Mouse (Mus musculus) splenic B cell, adult 2 months (primary cell): ENCODE measurements around the gene Rsf1.

ENCODE experiments used
- DNase-seq: peaks from one replicate; pipeline ENCODE4 v3.0.0-alpha.2; 2011; ENCODE audit warnings: low read depth, low spot score
- H3K27me3 ChIP-seq: 2 replicates; pipeline ENCODE4 v1.6.1; 2012; ENCODE audit warnings: mild to moderate bottlenecking, low read length, moderate library complexity, mixed read lengths; ENCODE audit not compliant: control insufficient read depth, poor library complexity, insufficient read depth, severe bottlenecking
- H3K36me3 ChIP-seq: 2 replicates; pipeline ENCODE4 v1.6.1; 2012; ENCODE audit warnings: mild to moderate bottlenecking, low read length, moderate library complexity, mixed read lengths; ENCODE audit not compliant: control insufficient read depth, poor library complexity, insufficient read depth, severe bottlenecking

The Rsf1 gene

GRCm38 (mm10) chr7:97687831-97688230, 108.1 kb downstream of the Rsf1 start:
- no peaks in the 10 kb centered on the region for H3K27me3 ChIP-seq
- no peak for DNase-seq
- H3K36me3 ChIP-seq, result peaks cover 2% of the 10 kb centered on the region; the same call in 1 of the 2 replicates

- no peak for DNase-seq
- H3K36me3 ChIP-seq, result no peaks in the 10 kb centered on the region
- H3K27me3 ChIP-seq, result no peaks in the 10 kb centered on the region
Observed at GRCm38 (mm10) chr7:97695441-97695840, 115.8 kb downstream of the Rsf1 start.

- H3K36me3 ChIP-seq, result no peaks in the 10 kb centered on the region
- DNase-seq, result no peak
- no peaks in the 10 kb centered on the region for H3K27me3 ChIP-seq
Observed at GRCm38 (mm10) chr7:97696133-97696505, 116.4 kb downstream of the Rsf1 start.

GRCm38 (mm10) chr7:97696506-97697254, 117.0 kb downstream of the Rsf1 start, which contains the start of gene Clns1a:
Clns1a (plus strand) TSS chr7:97696634.
- H3K27me3 ChIP-seq, result no peaks in the 10 kb centered on the region
- DNase-seq, result peak; percentile 95
- no peaks in the 10 kb centered on the region for H3K36me3 ChIP-seq

GRCm38 (mm10) chr7:97700173-97700572, 120.5 kb downstream of the Rsf1 start:
- DNase-seq, result no peak
- Histone ChIP-seq H3K27me3 (no peaks in the 10 kb centered on the region), H3K36me3 (no peaks in the 10 kb centered on the region)

GRCm38 (mm10) chr7:97701106-97701505, 121.4 kb downstream of the Rsf1 start:
- DNase-seq, result no peak
- Histone ChIP-seq H3K27me3 (no peaks in the 10 kb centered on the region), H3K36me3 (no peaks in the 10 kb centered on the region)

GRCm38 (mm10) chr7:97707123-97707522, 127.4 kb downstream of the Rsf1 start:
- no peak for DNase-seq
- H3K27me3 ChIP-seq, result no peaks in the 10 kb centered on the region
- peaks cover 2% of the 10 kb centered on the region; the same call in 1 of the 2 replicates for H3K36me3 ChIP-seq

- Histone ChIP-seq H3K27me3 (no peaks in the 10 kb centered on the region), H3K36me3 (peaks cover 6% of the 10 kb centered on the region; the same call in 1 of the 2 replicates)
- no peak for DNase-seq
Observed at GRCm38 (mm10) chr7:97707809-97708208, 128.1 kb downstream of the Rsf1 start.

- Histone ChIP-seq H3K27me3 (no peaks in the 10 kb centered on the region), H3K36me3 (peaks cover 7% of the 10 kb centered on the region; the same call in 1 of the 2 replicates)
- DNase-seq, result no peak
Observed at GRCm38 (mm10) chr7:97709204-97709603, 129.5 kb downstream of the Rsf1 start.

- no peak for DNase-seq
- Histone ChIP-seq H3K36me3 (peaks cover 22% of the 10 kb centered on the region), H3K27me3 (no peaks in the 10 kb centered on the region)
Observed at GRCm38 (mm10) chr7:97714651-97715050, 135.0 kb downstream of the Rsf1 start.

- DNase-seq, result no peak
- peaks cover 23% of the 10 kb centered on the region for H3K36me3 ChIP-seq
- H3K27me3 ChIP-seq, result no peaks in the 10 kb centered on the region
Observed at GRCm38 (mm10) chr7:97717326-97717725, 137.6 kb downstream of the Rsf1 start.

- no peaks in the 10 kb centered on the region for H3K27me3 ChIP-seq
- DNase-seq, result no peak
- H3K36me3 ChIP-seq, result peaks cover 20% of the 10 kb centered on the region
Observed at GRCm38 (mm10) chr7:97719078-97719477, 139.4 kb downstream of the Rsf1 start.

GRCm38 (mm10) chr7:97720109-97720508, 140.4 kb downstream of the Rsf1 start:
- H3K27me3 ChIP-seq, result no peaks in the 10 kb centered on the region
- no peak for DNase-seq
- H3K36me3 ChIP-seq, result peaks cover 13% of the 10 kb centered on the region; the same call in 1 of the 2 replicates

GRCm38 (mm10) chr7:97722278-97722918, 142.7 kb downstream of the Rsf1 start:
- H3K27me3 ChIP-seq, result no peaks in the 10 kb centered on the region
- DNase-seq, result no peak

More at GRCm38 (mm10) chr7:97722278-97722918, 142.7 kb downstream of the Rsf1 start:
- peaks cover 11% of the 10 kb centered on the region; the same call in 1 of the 2 replicates for H3K36me3 ChIP-seq
